Mouse (Mus musculus): ENCODE measurements around the gene Art5.

- TF ChIP-seq CTCF (conservative IDR thresholded peaks at IDR 0.05; ENCODE audit: insufficient read depth, insufficient read length, low read depth, low read length) (no peak), POLR2A (IDR thresholded peaks at IDR 0.05; ENCODE audit: low read depth, low read length) (no peak)
Observed at GRCm38 (mm10) chr7:102120326-102120725, 11.0 kb upstream of the Art5 start.

Measured in kidney, adult 2 months (tissue).